Mouse (Mus musculus) CH12F3 (cell line): ENCODE measurements around the gene Prdm10.

Source experiments
- in situ Hi-C: fragments of 300-500 bp; cut with MboI; formaldehyde crosslinking; loops from 2 replicates; pipeline ENCODE4 v1.14.3; 2020; ENCODE audit warnings: low sequenced_read_pairs

Gene Prdm10

DNA sequence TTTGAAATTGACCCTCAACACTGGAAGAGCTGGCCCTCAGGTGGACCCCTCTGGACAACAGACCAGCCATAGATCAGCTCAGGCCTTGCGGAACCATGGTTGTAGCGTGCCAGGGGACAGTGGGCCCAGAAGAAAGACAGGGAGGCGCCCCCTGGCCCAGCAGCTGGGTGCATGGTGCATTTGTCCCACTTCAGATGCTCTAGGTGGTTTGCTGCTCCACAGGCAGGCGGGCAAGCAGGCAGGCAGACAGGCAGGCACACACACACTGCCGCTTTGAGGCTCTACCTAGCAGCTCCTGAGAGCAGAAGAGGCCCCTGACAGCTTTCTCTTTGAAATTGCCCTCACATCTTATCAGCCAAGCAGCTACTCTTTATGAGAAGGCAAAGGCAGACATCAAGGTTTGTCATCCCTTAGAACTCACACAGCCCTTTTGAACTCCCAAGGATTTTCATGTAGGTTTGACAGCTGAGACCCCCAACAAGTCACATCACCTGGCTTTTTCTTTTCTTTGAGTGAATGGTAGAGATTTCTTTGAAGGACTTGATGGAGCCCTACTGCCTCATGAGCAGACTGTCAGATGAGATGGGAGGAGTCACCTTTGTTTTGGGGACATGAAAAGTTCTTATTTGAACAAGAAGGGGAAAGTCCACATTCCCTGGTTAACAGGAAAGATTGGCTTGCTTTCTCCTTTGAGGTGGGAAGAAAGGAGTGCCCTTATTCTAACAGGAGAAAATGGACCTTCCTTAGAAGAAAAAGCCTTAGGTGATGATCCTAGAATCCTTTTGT, 21.4 kb downstream of the Prdm10 start:
- in situ Hi-C loops = no loop called here

DNA sequence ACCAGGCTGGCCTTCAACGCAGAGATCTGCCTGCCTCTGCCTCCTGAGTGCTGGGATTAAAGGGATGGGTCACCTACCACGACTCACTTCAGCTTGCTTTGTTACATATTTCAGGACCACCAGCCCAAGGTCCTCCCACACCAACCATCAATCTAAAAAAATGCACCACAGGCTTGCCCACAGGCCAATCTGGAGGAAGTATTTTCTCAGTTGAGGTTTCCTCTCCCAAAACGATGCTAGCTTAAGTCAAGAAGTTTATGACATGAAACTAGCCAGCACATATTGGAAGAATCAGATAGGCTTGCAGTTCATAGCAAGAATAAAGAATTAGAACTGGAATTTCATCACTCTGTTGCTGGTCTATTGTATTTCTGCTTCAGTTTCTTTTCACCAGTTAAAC, 24.0 kb downstream of the Prdm10 start:
- in situ Hi-C loops = no loop called here

DNA sequence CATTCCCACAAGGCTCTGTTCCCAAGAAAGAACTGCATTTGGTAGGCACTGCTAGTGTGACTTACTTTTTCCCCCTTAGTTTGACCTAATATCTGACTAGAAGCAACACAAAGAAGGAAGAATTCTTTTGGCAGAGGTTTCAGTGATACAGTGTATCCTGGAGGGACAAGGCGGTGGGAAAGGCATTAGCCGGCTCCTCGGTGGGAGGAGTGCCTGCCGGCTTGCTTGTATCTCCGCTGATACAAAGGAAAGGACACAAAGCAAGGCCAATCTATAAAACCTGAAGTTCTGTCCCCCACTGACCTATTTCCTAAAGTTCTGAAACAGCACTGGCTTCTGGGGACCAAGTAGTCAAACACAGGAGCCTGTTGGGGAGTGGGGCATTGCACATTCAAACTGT, 24.8 kb downstream of the Prdm10 start:
- in situ Hi-C loops = no loop called here

DNA sequence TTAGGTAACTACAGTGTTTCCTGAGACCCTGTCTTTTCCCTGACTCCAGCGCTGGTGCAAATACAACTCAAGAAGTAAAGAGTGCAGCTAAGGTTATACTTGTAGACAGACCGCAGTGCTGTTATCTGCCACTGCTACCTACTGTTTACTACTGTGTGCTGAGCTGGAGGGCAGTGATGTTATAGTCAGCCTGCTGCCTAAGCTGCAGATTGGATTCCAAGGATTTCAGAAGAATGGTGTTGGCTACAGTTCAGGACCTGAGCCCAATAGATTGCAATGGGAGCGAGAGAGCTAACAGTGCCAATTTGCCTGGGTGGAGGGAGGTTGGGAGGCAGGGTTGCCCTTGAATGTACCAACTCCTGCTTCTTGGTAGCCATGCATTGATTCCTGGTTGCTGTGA, 25.5 kb downstream of the Prdm10 start:
- in situ Hi-C loops = no loop called here

DNA sequence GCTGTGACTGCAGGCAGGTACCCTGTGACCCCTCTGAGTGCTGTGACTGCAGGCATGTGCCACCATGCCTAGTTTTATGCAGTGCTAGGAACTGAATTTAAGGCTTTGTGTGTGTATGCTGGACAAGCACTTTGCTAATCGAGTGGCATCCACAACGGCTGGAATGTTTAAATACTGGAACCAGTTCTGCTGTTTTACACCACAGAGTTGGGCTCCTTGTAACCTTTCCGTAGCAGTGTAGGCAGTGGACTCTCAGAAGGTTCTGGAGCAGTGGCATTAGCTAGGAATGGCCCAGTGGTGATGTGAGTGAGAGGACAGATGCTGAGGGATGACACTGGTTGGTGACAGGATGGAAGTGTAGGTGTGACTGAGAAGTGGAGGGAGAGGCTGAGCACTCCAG, 26.9 kb downstream of the Prdm10 start:
- in situ Hi-C loops = no loop called here

DNA sequence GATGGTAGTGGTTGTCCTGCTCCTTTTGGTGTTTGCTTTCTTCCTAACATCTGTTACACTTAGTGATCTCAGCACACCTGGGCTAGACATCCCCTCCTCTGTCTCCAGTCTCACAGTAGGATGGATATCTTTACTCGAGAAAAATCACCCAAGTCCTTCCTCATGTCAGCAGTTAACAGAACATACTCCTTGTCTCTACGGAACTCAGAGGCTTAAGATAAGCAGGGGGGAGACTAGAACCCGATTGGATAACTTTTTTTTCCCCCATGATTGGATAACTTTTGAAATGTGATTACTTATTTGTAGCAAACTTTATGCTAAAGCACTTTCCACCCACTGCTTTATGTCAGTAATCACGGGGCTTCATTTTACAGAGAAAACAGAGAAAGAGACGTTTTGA, 28.7 kb downstream of the Prdm10 start:
- in situ Hi-C loops = no loop called here

DNA sequence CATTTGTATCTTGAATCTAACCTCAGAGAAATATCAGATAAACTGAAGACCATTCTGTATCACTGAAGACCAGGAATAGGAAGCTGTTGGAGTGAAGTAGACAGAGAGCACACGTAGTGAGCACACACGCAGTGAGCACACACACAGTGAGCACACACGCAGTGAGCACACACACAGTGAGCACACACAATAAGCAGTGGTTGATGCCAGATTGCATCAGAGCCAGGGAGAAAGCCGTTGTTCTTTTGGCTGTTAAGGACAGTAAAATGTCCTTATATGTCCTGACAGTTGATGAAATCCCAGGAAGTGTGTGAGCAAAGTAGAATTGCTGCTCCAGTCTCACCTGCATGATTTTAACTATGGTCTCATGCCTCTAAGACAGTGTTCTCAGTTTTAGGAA, 30.3 kb downstream of the Prdm10 start:
- in situ Hi-C loops = no loop called here

DNA sequence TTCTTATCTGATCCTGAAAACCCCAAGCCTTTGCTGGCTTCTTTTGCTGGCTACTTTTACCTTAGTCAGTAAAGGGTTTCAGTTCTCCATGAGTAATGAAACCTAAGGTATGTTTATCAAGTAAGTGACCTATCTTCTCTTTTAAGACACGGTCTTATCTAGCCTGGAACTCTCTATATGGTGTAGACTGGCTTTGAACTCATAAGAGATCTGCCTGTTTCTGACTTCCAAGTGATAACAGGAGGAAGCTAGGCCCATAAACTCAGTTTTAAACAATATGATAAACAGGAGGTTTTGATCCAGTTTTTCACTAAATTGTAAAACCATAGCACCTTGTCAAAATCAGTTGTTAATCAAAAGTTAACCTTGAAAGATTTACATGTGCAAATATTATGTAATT, 33.5 kb downstream of the Prdm10 start:
- in situ Hi-C loops = no loop called here

DNA sequence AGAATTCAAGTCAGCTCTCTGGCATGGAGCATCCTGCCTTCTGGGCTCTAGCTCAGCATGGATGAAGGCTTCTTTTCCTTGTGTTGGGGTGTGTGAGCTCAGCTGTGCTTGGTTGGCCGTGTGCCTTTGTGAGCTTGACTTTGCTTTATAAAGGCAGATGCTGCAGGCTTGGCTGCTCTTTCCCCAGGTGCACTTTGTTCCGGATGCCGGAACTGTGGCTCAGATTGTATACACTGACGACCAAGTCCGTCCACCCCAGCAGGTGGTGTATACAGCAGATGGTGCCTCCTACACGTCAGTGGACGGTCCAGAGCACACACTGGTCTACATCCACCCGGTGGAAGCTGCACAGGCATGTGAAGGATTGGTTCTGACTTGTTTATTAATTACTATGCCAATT, 35.6 kb downstream of the Prdm10 start:
- in situ Hi-C loops = no loop called here

DNA sequence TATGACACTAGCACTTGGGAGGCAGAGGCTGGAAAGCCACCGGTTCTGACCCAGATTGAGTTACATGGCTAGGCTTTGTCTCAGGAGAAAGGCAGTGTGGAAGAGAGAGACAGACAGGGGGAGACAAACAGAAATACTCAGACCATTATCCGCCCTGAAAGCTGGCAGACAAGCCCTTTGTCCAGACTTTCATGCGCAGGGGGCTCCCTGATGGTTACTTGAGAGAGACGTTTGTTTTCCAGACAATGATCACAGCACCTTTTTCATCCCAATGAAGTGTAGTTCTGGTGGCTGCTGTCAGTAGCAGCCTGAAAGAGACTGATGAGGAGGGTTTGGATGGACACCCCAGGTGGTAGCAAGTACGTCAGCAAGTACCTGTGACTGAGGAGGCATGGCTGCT, 38.6 kb downstream of the Prdm10 start:
- in situ Hi-C loops = no loop called here

DNA sequence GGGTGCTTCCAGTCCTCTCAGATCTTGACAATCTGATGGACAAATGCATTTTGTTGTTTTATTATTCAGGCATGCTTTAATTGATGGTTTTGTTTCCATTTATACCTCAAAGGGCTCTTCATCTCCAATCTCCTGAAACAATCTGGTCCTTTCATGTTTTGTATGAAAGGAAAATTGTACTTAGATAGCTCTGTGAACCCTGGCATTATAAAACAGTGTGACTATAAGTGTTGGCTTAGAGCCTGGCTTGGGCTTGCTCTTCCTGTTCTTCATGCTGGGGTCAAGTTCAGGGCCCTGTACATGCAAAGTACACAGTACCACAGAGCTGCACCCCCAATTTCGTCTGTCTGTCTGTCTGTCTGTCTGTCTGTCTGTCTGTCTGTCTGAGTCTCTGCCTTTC, 40.4 kb downstream of the Prdm10 start:
- in situ Hi-C loops = no loop called here

DNA sequence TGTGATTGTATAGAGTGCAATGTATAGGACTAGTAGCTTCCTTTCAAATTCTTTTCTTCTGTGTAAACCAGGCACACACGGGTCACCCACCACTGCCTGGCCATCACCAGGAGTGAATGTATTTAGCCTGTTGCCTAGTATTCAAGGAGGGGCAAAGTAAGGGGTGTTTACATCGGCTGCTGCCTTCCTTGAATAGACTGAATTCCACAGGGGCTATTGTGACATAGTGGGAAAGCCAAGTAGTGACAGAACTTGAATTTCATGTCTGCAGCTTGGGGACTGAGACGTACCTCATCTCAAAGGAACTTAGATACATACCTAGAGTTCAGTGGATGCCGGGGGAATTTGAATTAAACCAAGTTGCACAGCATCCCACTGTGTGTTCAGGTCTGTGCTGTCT, 41.2 kb downstream of the Prdm10 start:
- in situ Hi-C loops = no loop called here

DNA sequence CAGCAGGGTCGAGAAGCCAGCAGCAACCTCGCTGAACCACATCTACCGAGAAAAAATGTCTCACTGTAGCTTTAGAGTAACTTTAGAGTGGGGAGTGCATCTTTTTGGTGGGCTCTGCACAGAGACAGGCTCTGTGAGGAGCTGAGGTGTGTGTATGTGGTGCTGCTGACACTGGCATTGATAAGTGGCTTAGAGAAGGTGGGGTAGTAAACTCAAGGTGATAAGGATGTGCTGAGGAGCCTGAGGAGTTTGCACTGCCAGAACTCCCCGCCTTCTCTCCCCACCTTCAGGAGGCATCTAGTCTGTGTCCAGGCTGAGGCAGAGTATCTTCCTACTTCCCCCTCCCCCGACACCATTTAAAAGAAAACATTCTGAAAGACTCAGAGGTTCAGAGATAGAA, 41.8 kb downstream of the Prdm10 start:
- in situ Hi-C loops = no loop called here

DNA sequence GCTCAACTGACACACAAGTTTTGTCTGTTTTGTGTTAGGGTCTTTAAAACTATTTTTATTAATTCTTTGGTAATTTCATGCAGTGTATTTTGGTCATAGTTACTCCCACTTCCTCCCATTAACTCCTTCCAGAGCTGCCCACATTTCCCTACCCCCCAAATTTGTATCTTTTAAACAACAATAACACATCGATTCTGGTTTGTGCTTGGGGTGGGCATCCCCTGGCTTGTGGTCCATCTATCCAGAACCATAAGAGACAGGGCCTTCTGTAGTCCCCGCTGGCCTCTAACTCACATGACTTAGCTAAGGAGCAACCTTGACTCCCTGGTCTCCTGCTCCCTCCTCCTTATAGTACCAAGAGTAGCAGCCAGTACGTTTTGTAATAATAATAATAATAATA, 50.5 kb downstream of the Prdm10 start:
- in situ Hi-C loops = no loop called here

DNA sequence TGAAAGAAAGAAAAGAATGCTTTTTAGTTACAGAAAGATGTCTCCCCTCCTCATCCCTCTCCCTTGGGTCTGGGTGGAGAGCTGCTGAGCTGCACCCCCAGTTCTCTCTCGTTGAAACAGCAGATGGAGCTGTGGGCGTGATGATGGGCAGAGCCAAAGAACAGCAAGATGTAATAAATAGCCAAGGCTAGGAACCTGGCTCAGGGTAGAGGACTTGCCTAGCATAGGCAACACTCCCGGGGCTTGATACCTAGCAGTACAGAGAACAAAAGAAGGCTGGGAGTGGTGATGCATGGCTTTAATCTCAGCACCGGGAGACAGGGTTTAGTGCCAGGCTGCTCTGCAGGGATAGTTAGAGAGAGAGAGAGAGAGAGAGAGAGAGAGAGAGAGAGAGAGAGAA, 50.9 kb downstream of the Prdm10 start:
- in situ Hi-C loops = no loop called here

DNA sequence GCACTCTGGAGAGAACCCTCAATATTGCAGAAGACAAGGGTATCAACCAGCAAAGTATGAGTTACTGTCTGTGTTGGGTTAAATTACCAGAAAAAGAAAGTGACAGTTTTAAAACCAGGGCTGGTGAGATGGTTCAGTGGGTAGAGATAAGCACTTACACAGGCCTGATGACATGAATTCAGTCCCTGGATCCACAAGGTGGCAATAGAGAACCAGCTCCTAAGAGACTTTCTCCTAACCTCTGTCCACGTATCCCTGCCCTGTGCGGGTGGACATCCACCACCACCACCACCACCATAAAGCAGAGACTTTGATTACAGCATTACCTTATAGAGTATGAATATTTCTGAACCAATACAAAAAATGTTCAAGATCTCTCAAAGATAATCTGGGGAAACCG, 51.6 kb downstream of the Prdm10 start:
- in situ Hi-C loops = no loop called here

DNA sequence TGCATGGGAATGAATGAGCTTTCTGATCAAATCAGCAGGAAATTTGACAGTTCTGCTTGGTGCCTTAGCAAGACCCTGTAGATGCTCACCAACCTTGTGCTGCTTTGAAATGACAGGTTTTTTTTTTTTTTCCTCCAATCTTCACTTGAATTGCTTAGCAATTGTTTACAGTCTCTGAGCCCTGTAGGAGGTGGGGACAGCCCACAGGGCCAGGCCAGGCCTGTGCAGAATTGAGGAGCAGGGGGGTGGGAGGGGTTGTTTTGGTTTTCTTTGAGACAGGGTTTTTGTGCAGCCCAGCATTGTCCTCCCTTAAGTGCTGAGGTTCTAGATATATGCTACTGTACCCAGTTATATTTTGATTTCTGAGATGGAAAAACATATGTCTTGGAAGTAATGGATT, 52.5 kb downstream of the Prdm10 start:
- in situ Hi-C loops = no loop called here

DNA sequence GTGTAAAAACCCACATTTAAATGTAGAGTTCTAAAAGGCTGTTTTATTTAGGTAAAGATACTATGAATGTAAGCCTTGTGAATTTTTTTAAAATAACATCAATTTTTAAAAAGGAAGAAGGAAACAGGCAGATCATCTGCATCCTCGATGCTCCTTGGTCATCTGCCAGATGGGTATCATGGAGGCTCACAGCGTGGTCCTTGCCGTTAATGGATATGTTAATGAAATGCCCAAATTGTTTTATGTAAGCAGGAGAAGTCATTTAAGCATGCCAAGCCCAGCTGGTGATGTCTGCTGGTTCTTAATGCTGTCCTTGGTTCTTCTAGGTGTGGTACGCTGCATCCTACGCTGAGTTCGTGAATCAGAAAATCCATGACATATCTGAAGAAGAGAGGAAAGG, 54.7 kb downstream of the Prdm10 start:
- in situ Hi-C loops = no loop called here

DNA sequence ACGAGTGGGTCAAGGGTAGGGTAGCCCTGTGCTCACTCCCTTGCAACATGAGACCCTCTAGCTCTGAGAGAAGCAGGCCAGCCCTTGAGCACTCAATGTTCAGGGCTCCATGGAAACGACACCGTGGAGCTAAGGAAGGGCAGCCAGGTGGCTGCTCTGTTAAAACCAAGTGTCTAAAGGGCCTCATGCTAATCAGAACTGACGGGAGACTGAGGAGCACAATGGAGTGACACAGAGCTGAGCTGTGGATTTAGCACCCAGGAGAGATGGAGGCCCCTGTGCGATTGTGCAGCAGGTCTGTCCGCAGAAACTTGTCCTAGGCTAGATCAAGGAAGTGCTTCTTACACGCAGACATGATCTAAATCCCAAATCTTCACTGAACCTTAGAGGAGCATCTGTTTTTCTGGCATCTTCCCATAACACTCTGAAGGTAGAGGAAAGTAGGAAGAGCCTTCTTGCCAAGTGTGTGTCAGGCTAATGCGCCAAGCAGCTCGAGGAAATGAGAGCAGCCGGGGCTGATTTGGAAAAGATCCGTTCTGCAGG, 64.0 kb downstream of the Prdm10 start:
- in situ Hi-C loops = no loop called here

DNA sequence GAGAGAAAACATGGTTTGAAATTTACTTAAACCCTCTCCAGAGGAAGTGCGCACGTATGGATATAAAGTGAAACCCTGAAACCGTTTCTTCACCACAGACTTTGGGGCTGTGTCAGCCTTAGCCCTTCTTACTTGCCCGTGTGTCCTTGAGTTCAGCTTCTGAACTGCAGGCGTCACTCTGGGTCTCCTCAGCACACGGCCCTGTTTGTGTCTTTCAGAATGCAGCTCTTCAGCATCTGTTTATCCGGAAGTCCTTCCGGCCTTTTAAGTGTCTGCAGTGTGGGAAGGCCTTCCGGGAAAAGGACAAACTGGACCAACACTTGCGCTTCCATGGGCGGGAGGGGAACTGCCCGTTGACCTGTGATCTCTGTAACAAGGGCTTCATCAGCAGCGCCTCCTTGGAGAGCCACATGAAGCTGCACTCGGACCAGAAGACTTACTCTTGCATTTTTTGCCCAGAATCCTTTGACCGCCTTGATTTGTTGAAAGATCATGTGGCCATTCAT, 66.3 kb downstream of the Prdm10 start:
- in situ Hi-C loops = loop anchor here (5.0 kb wide), 1 partner anchor 199 kb away; no protein-coding TSS in a partner anchor

DNA sequence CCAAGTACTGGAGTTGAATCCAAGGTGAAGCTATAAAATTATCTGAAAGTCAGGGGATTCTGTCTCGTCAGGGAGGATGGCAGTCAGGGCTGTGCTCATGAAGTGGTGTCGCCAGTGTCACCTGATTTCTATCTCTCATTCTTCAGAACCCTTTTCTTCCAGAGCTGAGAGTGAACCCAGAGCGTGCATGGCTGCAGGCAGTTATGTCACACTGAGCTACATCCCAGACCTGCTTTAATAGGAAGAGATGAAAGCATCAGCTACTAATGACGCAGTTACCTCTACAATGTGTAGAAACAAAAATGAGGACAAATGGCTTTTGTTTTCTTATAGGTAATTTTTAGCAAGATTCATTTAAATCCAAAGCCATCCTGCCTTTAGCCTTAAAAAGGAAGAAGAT, 68.1 kb downstream of the Prdm10 start:
- in situ Hi-C loops = loop anchor here (5.0 kb wide), 1 partner anchor 201 kb away; no protein-coding TSS in a partner anchor

DNA sequence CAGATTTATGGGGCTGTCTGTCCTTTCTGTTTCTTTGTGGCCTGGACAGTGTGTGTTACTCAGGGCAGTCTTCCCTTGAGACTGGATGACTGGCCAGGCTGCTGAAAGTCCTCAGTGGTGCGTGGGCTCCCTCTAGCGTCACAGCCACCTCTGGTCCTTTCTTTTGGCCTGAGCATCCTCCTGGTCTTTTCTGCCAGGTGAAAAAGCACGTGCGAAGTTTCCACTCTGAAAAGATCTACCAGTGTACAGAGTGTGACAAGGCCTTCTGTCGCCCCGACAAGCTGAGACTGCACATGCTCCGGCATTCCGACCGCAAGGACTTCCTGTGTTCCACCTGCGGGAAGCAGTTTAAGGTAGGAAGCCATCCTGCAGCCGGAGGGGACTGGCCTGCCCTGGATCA, 68.6 kb downstream of the Prdm10 start:
- in situ Hi-C loops = loop anchor here (5.0 kb wide), 1 partner anchor 202 kb away; no protein-coding TSS in a partner anchor
